In the genomic region with DNA sequence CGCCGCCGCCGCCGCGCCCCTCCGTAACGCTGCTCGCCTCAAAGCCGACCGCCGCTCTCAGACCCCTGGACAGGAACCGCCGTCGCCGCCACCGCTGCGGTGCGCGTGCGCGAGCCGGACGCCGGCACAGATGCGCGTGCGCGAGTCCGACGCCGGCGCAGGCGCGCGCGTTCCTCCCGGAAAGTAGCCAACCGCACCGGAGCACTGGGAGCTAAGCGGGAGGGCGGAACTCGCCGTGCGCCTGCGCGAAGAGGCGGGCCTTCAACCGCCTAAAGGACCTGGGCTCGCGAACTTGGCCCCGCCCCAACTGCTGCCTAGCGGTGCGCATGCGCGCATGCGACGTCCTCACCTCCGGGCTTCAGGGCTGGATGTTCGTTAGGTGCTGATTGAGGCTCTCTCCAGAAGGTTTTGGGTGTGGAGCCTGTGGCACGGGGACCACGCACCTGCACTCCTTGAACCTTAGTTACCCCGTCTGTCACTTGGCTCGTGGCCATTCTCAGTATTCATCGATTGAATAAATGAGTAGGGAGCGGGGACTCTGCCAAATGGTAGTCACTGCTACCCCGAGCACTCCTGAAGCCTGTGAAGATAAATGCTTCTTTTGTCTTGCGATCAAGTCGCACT, we compare ENCODE assay signal across 8 mouse cellular contexts. TPM values are rescaled to one million over a fixed set of nuclear protein-coding genes. Genes with fewer than 3 reads are reported as not detected.
DNase-seq lines count a peak whose midpoint lies in the region; ATAC-seq lines count a peak whose summit lies in the region.

A gene (minus strand): TSS at position 85 of the 624 bp plus-strand sequence.

- peak within 1 kb of the TSS; percentile 100 for H3K4me3 ChIP-seq in hindbrain, embryonic 15.5 days

- peak; percentile 99 for DNase-seq in T-cell, adult 2 months (ENCODE audit: low spot score)
- peak; percentile 100 for DNase-seq in cerebellum, postnatal 36 days
- peak; percentile 98 to 100 for DNase-seq in frontal cortex, postnatal 36 days (ENCODE audit: low spot score in 2 of 2)
- peak; percentile 98 for DNase-seq in left cerebral cortex, adult 11 months (ENCODE audit: low spot score)
- peak; percentile 100 for DNase-seq in lung, postnatal 4 days
- DNase-seq in retina, postnatal 7 days (ENCODE audit: low read depth, low spot score), result peak; percentile 99
- DNase-seq in urinary bladder, adult 2 months (ENCODE audit: low spot score), result peak; percentile 99

- peak within 1 kb of the TSS; percentile 99 for H3K4me2 ChIP-seq in hindbrain, embryonic 15.5 days

- H3K9ac ChIP-seq in hindbrain, embryonic 15.5 days, result peak within 1 kb of the TSS; percentile 100

- no peaks in the 10 kb centered on the region for H3K36me3 ChIP-seq in hindbrain, embryonic 15.5 days

- peaks cover 50% of the 10 kb centered on the region for H3K4me1 ChIP-seq in hindbrain, embryonic 15.5 days (replicated peaks)

- peak within 1 kb of the TSS; percentile 90 for H3K27ac ChIP-seq in hindbrain, embryonic 15.5 days (replicated peaks)

- H3K27me3 ChIP-seq in hindbrain, embryonic 15.5 days, result no peaks in the 10 kb centered on the region

- ATAC-seq in hindbrain, embryonic 15.5 days (ENCODE audit: low FRiP score, low read depth), result peak; percentile 91

- no peaks in the 10 kb centered on the region for H3K9me3 ChIP-seq in hindbrain, embryonic 15.5 days

- WGBS in hindbrain, embryonic 15.5 days, result under 1% methylated on average over 52 of the region's 69 CpGs

RNA-seq across cellular contexts. Expression of the gene that starts here (rescaled TPM):
- 14.5 and 15.1 TPM in 2 replicates for polyA plus RNA-seq in hindbrain, embryonic 15.5 days (2015; fragmentation: Nextera tagmentation; extraction: Ambion mirVana)
- 16.4 and 30.5 TPM in 2 replicates for polyA plus RNA-seq in urinary bladder, adult 2 months (2012; rRNA removed)

Comparison
In these comparisons a context has a peak if more than half of its experiments do, and no peak if none do; other contexts are left out.
1. Peak in every context shown above with its lines: DNase-seq, ATAC-seq, H3K4me3 ChIP-seq and H3K27ac ChIP-seq.